Mouse (Mus musculus) brain, embryonic 14.5 days (tissue): ENCODE results near the gene Ablim1.

ENCODE experiments used
- CTCF ChIP-seq: fragments of 200-500 bp; IDR thresholded peaks from 2 replicates; pipeline ENCODE4 v1.5.1; 2012; ENCODE audit warnings: inconsistent platforms, mild to moderate bottlenecking, moderate library complexity, borderline replicate concordance; ENCODE audit not compliant: insufficient read depth, insufficient read length; ENCODE audit errors: extremely low read depth
- POLR2A ChIP-seq: fragments of 200-500 bp; IDR thresholded peaks from 2 replicates; pipeline ENCODE4 v1.6.1; 2012; ENCODE audit warnings: mild to moderate bottlenecking, inconsistent platforms, borderline replicate concordance; ENCODE audit not compliant: poor library complexity, insufficient read depth, insufficient read length, severe bottlenecking; ENCODE audit errors: extremely low read depth

GRCm38 (mm10) chr19:57006841-57007240 lies 307.9 kb downstream of the Ablim1 start:
- TF ChIP-seq CTCF (no peak), POLR2A (no peak)
